Mouse (Mus musculus) gastrocnemius, postnatal 25 days (tissue): Measurements from ENCODE around the gene Spns2. TPM values are rescaled to one million over a fixed set of nuclear protein-coding genes. Genes with fewer than 3 reads are reported as not detected.

ENCODE experiments used
- DNase-seq: peaks from one replicate; pipeline ENCODE4 v3.0.0; 2022
- total RNA-seq, 2 experiments: library from RNA; stranded (reverse); gene quantifications; 1 replicate in 1 of 2; 2 replicates in 1 of 2; pipeline ENCODE4 v1.2.3; 2021

Spns2 gene
- total RNA-seq, 2 experiments from 2014 or later = 12.4 to 16.9 TPM

DNA sequence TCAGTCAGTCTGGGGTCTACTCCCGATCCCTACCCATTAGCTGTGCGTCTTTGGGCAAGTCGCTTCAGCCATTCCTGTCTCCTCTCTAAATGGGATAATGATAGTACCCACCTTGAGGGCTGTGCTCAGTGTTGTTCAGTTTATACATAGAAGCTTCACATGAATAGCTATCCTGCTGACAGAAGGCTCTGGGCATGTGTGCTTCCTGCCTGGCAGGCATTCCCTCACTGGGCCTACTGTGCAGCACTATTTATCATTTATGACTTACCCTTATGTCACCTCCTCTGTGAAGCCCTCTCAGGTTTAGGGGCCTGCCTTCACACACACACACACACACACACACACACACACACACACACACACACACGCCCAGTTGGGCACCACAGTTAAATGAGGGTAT lies 10.4 kb upstream of the Spns2 start:
- no peak for DNase-seq

DNA sequence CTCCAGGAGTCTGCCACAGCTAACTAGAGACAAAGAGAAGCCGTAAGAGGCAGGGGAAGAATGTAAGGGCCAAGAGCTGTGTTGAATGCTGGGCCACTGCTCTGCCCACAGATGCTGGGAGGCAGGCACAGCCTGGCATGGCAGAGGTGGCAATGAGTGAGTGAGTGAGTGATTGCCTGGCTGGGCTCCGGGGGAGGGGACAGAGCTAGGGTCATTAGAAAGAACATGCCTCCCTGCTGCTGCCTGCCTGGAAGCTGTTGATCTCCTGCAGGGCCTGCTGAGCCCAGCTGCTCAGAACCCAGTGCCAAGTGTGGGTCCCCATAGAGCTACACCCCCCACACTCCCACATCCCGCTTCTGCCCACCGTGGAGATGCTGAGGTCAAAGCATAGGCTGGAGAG lies 7.7 kb upstream of the Spns2 start:
- DNase-seq = peak; percentile 3

- peak; percentile 3 for DNase-seq
Measured at GRCm38 (mm10) chr11:72496775-72497174, 7.1 kb upstream of the Spns2 start.

DNA sequence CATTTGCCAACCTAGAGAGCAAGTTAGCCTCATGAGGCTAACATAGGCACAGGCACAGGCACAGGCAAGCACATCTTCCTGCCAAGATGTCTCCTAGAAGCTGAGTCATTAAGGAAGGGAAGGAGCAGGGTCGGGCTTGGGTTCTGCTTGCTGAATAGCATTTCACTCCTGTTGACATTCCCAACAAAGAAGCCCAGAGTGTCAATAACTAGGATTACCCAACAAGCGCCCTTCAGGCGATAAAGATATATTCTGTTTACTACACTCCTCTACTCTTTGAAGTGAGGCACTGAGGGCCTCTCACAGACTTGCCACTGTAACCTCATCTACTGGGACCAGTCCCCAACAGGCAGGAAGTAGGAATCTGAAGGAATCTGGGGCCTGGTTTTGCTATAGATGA lies 6.4 kb upstream of the Spns2 start:
- no peak for DNase-seq

DNA sequence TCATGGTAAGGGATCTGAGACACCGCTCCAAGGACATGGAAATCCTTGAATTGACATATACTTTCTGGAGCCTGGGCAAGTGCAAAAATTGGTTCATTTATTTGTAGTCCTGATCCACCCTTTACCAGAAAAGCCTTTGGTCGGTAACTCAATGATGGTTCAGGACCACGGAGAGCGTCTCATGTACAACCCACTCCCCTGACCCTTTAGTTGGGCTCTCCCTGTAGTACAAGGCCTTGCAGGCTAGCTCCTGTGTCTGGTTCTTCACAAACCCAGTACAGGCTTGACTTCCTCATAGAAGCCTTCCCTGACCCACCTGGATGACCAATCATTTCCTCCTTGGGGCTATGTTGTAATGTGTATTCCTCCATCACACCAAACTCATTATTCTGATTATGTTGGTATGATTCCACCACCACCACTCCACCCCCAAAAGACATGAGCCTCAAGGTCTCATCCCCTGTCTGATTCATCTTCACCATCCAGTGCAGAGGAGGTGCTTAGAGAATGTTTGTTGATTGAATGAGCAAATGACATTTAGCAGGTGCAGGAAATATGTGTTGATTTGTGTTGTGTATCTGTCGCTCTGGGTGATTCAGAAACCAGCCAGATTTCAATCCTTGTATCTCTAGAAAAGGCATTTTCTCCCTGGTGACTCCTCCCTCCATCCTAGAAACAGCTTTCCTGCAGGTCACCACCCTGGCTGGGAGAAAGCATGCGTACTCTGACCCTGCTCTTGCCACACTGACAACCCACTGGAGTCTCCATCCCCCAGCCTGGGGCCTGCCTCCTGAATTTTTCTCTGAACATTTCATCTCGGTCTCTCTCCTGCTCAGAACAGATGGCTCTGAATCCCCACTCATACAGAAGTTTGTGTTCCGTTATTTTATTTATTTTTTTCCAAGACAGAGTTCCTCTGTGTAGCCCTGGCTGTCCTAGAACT lies 4.6 kb upstream of the Spns2 start:
- DNase-seq = peak; percentile 2

DNA sequence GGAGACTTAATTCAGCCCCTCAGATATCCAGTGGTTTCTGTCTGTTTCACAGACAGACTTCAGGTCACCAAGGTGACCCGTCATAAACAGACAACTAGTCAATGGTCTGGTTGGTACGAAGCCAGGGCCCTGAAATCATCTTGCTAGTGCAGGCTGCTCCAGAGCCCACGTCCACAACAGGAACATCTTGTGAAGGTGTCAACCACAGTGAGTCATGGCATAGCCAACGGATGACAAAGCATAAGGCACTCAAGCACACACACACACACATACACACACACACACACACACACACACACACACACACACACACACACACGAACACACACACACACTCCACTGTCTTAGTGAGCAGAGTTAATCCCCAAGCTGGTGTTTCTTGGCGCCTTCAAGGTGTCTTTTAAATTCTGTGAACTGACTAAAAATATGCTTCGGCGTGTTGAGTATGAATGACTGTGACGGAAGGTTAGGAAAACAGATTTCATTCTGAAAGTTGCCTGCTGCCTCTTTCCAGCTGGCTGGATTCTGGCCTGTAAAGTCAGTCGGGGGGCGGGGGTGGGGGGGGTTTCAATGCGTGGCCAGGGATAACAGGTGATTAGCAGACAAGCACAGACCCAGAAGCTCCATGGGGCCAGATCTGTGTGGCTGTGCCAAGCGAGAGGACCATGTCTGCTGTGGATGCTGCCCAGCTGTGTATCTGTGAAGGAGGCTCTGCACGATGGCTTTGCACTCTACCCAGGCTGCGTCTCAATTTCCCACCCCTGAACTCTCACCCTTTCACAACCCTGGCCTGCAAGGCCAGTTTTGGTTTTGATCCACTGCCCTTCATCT lies 1.6 kb upstream of the Spns2 start:
- DNase-seq = no peak

- DNase-seq = no peak
Measured at GRCm38 (mm10) chr11:72489397-72489796, 307 bp downstream of the Spns2 start.

- DNase-seq = no peak
Measured at GRCm38 (mm10) chr11:72488753-72489271, 892 bp downstream of the Spns2 start.

DNA sequence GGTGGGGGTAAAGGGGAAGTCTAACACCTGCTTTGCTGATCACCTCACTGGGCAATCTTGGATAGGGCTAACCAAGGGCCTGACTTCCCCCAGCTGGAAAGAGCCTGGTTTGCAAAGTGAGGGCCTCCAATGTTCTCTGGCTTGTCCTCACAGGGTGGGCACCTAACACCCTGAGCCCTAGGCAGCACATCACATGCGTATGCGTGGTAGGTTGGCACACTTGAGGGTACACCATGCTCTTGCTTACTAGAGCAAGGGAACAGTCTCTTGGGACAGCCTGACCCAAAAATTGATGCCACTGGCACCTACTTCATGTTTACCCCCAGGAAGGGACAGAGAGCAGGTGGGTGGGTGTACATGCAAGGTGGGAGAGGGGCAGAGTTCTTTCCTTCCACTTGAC lies 2.0 kb downstream of the Spns2 start:
- DNase-seq = no peak

DNA sequence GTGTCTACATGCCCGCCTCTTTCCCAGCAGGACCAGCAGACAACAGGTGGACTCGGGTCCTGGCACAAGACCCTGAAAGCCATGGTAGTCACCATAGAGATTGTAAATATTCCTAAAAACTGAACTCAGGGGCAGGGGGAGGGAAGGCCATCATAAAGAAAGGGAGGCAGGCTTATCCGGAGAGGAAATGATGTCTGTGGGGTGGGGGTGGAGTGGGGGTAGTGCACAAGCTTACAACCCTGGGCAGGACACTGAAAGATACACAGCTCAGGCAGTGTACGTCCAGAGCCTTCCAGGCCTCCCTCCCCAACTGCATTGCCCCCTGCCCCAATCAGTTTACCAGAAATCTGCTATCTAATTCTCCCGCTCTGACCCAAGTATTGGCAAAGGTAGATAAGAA lies 2.5 kb downstream of the Spns2 start:
- DNase-seq = no peak

DNA sequence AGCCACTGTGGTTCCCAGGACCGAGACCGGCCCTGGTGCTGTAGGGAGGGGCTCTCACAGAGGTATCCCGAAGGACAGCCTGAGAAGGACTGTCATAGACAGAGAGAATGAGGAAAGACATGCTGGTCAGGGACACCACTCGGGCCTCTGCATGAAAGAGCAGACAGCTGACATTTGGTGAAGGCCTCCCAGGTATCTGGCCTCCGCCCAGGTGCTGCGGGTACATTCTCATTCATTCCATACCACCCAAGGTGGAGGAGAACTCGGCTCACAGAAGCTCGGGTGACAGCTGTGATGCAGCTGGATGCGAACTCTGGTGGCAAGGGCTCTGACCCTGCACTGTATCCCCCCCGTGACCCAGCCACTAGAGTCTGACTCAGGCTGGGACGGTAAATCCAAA lies 3.7 kb downstream of the Spns2 start:
- DNase-seq = no peak

GRCm38 (mm10) chr11:72485157-72485556 lies 4.5 kb downstream of the Spns2 start:
- no peak for DNase-seq

GRCm38 (mm10) chr11:72484549-72484948 lies 5.2 kb downstream of the Spns2 start:
- DNase-seq = no peak

- no peak for DNase-seq
Measured at GRCm38 (mm10) chr11:72481952-72482351, 7.8 kb downstream of the Spns2 start.

DNA sequence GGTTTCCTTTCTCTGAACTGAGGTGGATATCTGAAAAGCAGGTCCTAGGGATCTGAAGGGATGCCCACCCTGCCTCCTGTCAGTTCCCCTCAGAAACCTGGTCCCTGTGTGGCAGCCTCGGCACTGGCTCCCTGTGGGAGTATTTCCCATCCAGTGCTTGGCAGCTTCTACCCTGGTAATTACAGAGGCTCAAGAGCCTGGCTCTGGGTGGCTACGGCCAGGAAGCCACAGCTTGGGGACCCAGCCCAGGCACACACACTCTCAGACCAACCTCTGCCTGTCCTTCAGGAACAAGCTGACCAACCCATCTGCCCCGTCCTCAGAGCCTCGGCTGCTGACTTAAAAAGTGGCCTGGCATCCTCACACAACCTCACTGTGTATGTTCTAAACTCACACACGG lies 8.4 kb downstream of the Spns2 start:
- DNase-seq = no peak

DNA sequence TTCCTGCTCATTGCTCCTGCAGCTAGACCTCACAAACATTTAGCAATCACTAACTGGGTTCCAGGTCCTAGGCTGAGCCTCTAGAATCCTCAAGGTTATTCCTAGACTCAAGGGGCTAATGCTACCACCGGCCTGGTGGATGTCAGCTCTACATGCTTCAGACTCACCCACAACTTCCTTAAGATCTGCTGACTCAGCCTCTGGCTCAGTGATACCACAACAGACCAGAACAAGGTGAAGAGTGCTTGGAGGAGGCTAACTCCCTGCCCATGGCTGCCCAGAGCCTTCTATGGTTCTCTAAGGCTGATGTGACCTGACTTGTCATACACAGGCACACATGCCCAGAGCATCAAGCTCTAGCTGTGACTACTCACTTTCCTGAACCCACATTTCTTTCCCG lies 10.2 kb downstream of the Spns2 start:
- no peak for DNase-seq

DNA sequence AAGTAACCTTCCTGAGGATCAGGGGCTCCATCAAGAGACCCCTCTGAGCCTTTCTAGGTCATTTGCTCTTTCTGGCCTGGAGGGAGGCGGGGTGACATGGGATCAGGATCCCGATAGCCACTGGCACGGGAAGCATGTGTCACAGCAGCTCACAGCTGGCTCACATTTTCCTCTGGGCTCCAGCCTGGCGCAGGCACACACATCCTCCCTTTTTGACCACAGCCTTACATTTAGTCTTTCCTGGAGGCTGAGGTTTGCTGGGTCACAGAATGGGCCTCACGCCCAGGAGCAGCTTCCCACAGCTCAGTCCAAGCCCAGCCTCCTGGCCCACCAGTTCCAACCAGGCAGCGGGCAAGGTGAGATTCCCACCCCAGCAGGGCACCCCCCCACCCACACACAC lies 11.5 kb downstream of the Spns2 start:
- DNase-seq = no peak

GRCm38 (mm10) chr11:72477653-72478052 lies 12.1 kb downstream of the Spns2 start:
- DNase-seq = no peak

- DNase-seq = no peak
Measured at GRCm38 (mm10) chr11:72477182-72477581, 12.5 kb downstream of the Spns2 start.

- no peak for DNase-seq
Measured at GRCm38 (mm10) chr11:72476074-72476625, 13.6 kb downstream of the Spns2 start.

GRCm38 (mm10) chr11:72475408-72475807 lies 14.3 kb downstream of the Spns2 start:
- DNase-seq = no peak

- DNase-seq = no peak
Measured at GRCm38 (mm10) chr11:72474926-72475325, 14.8 kb downstream of the Spns2 start.

DNA sequence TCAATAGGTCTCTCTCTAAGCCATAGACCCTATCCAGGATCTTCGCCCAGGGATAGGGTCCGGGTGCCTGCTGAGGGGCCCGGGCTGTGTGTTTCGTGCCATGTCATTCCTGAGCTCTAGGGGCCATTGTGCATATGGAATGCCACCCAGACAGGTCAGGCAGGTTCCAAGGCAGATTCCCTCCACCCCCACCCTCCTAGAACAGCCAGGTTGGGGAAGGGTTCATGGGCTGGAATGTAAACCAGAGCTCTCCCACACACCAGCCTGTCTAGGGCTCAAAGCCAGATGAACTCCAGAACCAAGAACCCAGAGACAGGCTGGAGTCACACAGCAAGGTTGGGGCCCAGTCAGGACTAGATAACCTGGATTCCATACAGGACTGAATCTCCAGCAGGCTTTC lies 16.2 kb downstream of the Spns2 start:
- DNase-seq = no peak
